Mouse (Mus musculus) adrenal gland, postnatal 14 days (tissue): ENCODE measurements around the gene Stox2. TPM values are rescaled to one million over a fixed set of nuclear protein-coding genes. Genes with fewer than 3 reads are reported as not detected.
"Not testable (repeated sequence)": the region's sequence is repeated elsewhere in the genome, so short reads cannot be mapped to it uniquely, and the experiment has no call there.

Experiments used
- DNase-seq: peaks from one replicate; pipeline ENCODE4 v3.0.0; 2021; ENCODE audit warnings: mixed read lengths
- long read RNA-seq, 2 experiments: library from polyadenylated mRNA; stranded (forward); transcript quantifications; one replicate each; pipeline ENCODE4 v2.0.0; 2021
- total RNA-seq: library from RNA; stranded (reverse); gene quantifications from 2 replicates; pipeline ENCODE4 v1.2.3, GENCODE M21; 2021

Gene Stox2
- total RNA-seq, result 13.6 and 15.2 TPM in 2 replicates
- long read RNA-seq, experiment 1, partial matches to known transcripts, result 0 of 1 reads
- long read RNA-seq, experiment 1, other reads (novel, unspliced or antisense), result 1 of 1 reads
- long read RNA-seq, experiment 2, result 0 reads

- no peak for DNase-seq
Observed at GRCm38 (mm10) chr8:47446312-47447046, at the start of gene Stox2. Stox2 (minus strand) TSS chr8:47446362.

- no peak for DNase-seq
Observed at GRCm38 (mm10) chr8:47495428-47495827, 49.3 kb upstream of the Stox2 start.

GRCm38 (mm10) chr8:47494602-47495153 lies 48.5 kb upstream of the Stox2 start:
- no peak for DNase-seq

GRCm38 (mm10) chr8:47493106-47493505 lies 46.9 kb upstream of the Stox2 start:
- no peak for DNase-seq

- no peak for DNase-seq
Observed at GRCm38 (mm10) chr8:47487231-47487630, 41.1 kb upstream of the Stox2 start.

- no peak for DNase-seq
Observed at GRCm38 (mm10) chr8:47482354-47483071, 36.4 kb upstream of the Stox2 start.

GRCm38 (mm10) chr8:47480039-47480438 lies 33.9 kb upstream of the Stox2 start:
- DNase-seq, result no peak

- DNase-seq, result peak; percentile 26
Observed at GRCm38 (mm10) chr8:47461650-47462049, 15.5 kb upstream of the Stox2 start.

- DNase-seq, result no peak
Observed at GRCm38 (mm10) chr8:47459216-47459749, 13.1 kb upstream of the Stox2 start.

- DNase-seq, result peak; percentile 25
Observed at GRCm38 (mm10) chr8:47458591-47458990, 12.4 kb upstream of the Stox2 start.

GRCm38 (mm10) chr8:47449211-47449610 lies 3.0 kb upstream of the Stox2 start:
- not testable (repeated sequence) for DNase-seq

- DNase-seq, result no peak
Observed at GRCm38 (mm10) chr8:47439271-47439670, 6.9 kb downstream of the Stox2 start.

- no peak for DNase-seq
Observed at GRCm38 (mm10) chr8:47437976-47438375, 8.2 kb downstream of the Stox2 start.

GRCm38 (mm10) chr8:47435861-47436260 lies 10.3 kb downstream of the Stox2 start:
- no peak for DNase-seq

- DNase-seq, result no peak
Observed at GRCm38 (mm10) chr8:47435412-47435811, 10.8 kb downstream of the Stox2 start.

GRCm38 (mm10) chr8:47431263-47431662 lies 14.9 kb downstream of the Stox2 start:
- no peak for DNase-seq

- peak; percentile 29 for DNase-seq
Observed at GRCm38 (mm10) chr8:47414258-47414525, 32.0 kb downstream of the Stox2 start.

GRCm38 (mm10) chr8:47413524-47414257 lies 32.5 kb downstream of the Stox2 start:
- DNase-seq, result peak; percentile 74

- peak; percentile 45 for DNase-seq
Observed at GRCm38 (mm10) chr8:47412696-47413523, 33.3 kb downstream of the Stox2 start.

- DNase-seq, result no peak
Observed at GRCm38 (mm10) chr8:47411994-47412695, 34.0 kb downstream of the Stox2 start.

- DNase-seq, result no peak
Observed at GRCm38 (mm10) chr8:47411321-47411720, 34.8 kb downstream of the Stox2 start.
